10 mouse cellular contexts compared by ENCODE assay signal in the genomic region with DNA sequence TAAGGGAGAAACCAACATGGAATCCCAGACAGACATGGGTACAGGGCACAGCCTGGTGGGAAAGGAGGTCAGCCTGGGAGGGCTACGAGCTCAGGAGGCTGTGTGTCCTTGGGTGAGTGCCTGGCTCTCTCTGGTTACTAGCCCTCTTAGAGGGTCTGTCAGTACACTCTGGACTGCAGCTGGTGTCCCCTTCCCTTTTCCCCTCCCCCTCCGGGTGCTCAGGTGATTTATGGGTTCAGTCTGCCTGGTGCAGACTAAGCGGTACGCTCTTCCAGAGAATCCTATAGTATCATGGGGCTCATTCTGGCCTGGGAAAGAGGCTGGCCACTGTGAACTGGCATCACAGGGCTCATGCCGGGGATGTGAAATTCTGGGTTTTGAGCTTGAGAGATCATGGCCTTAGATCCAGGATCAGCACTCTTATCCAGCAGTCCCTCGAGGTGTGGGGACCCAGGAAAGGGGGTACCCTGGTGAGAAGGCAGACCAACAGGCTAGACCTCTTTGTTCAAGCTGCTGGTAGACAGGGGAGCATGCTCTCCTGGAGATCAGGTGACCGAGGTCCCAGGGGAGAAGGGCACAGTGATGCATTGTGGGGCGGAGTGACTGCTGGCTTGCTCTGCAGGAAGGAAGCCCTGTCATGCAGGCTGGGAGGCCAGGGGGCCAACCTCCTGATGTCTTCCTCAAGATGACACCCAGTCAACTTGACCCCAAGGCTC. TPM values are rescaled to one million over a fixed set of nuclear protein-coding genes. Genes with fewer than 3 reads are reported as not detected.
DNase-seq lines count a peak whose midpoint lies in the region; ATAC-seq lines count a peak whose summit lies in the region.
"Had no signal": no experiment of that assay in that cellular context is flagged by ENCODE, and none has a peak within 500 bp of the region (broad histone marks: within the 10 kb centered on the region; RNA-seq: fewer than 3 reads in every experiment).

No protein-coding gene starts in this region.

- DNase-seq in adrenal gland, adult 2 months = peak; percentile 65
- no peak for DNase-seq in adrenal gland, adult 18-20 months (ENCODE audit: low spot score in 2 of 2)
- peak; percentile 33 for DNase-seq in A20 (ENCODE audit: low read depth, low spot score)
- peak; percentile 76 for DNase-seq in kidney, adult 9 months
- DNase-seq in cerebellum, adult 8-10 months = no peak
- DNase-seq in frontal cortex, adult 2 months (ENCODE audit: extremely low spot score in 1 of 2, low spot score in 1 of 2) = no peak
- DNase-seq in Muller cell, postnatal 12 days (ENCODE audit: inconsistent ontology term) = no peak

- peak; percentile 16; the same call in 1 of the 2 replicates for ATAC-seq in monocyte, adult 5-6 weeks (replicated peaks; ENCODE audit: insufficient number of reproducible peaks, low FRiP score, low TSS enrichment, poor library complexity, severe bottlenecking)

RNA-seq across cellular contexts. Expression of gene Pias4, which starts 6.0 kb away (rescaled TPM):
- total RNA-seq in adrenal gland, adult 2 months (2021) = 10 to 100 TPM; 27.3 to 29.8 TPM
- polyA plus RNA-seq in adrenal gland, adult 2 months (2012; rRNA removed) = 41.4 and 48.6 TPM in 2 replicates
- total RNA-seq in adrenal gland, adult 18-20 months (2021) = 10 to 100 TPM; 27.3 to 29.7 TPM
- 13.0 to 24.9 TPM (median 21.2 TPM) in 3 replicates for total RNA-seq in monocyte, adult 5-6 weeks (2017)
- 25.7 and 27.4 TPM in 2 replicates for polyA plus RNA-seq in frontal cortex, adult 2 months (2012; rRNA removed)

RNA-seq across cellular contexts. Expression of gene Eef2, which starts 14.7 kb away (rescaled TPM):
- total RNA-seq in adrenal gland, adult 2 months (2021) = 1,000 to 10,000 TPM; 1,393 to 1,508 TPM
- polyA plus RNA-seq in adrenal gland, adult 2 months (2012; rRNA removed) = 1,342 and 1,424 TPM in 2 replicates
- 1,000 to 10,000 TPM; 1,443 to 1,598 TPM for total RNA-seq in adrenal gland, adult 18-20 months (2021)
- total RNA-seq in monocyte, adult 5-6 weeks (2017) = 1,029 to 1,258 TPM (median 1,077 TPM) in 3 replicates
- polyA plus RNA-seq in frontal cortex, adult 2 months (2012; rRNA removed) = 1,035 and 1,113 TPM in 2 replicates

RNA-seq across cellular contexts. Expression of gene Dapk3, which starts 21.0 kb away (rescaled TPM):
- total RNA-seq in adrenal gland, adult 2 months (2021) = 10 to 100 TPM; 74.6 to 76.7 TPM
- 100 and 127 TPM in 2 replicates for polyA plus RNA-seq in adrenal gland, adult 2 months (2012; rRNA removed)
- 10 to 100 TPM; 63.4 to 74.2 TPM for total RNA-seq in adrenal gland, adult 18-20 months (2021)
- total RNA-seq in monocyte, adult 5-6 weeks (2017) = 30.4 to 45.3 TPM (median 37.3 TPM) in 3 replicates
- 75.3 and 76.8 TPM in 2 replicates for polyA plus RNA-seq in frontal cortex, adult 2 months (2012; rRNA removed)

RNA-seq across cellular contexts. Expression of gene 4930442H23Rik, which starts 21.9 kb away (rescaled TPM):
- total RNA-seq in adrenal gland, adult 2 months (2021) = not detected
- polyA plus RNA-seq in adrenal gland, adult 2 months (2012; rRNA removed) = 0.12 TPM in 1 of 2 replicates, not detected in the other
- total RNA-seq in adrenal gland, adult 18-20 months (2021) = not detected
- 0.49 TPM in 1 of 3 replicates, not detected in the others for total RNA-seq in monocyte, adult 5-6 weeks (2017)
- not detected in 2 replicates for polyA plus RNA-seq in frontal cortex, adult 2 months (2012; rRNA removed)
- total RNA-seq: gastrocnemius, adult 18-20 months had no signal
- polyA plus RNA-seq: limb, embryonic 15.5 days had no signal

RNA-seq across cellular contexts. Expression of gene Zbtb7a, which starts 26.7 kb away (rescaled TPM):
- 10 to 100 TPM; 62.9 to 80.9 TPM for total RNA-seq in adrenal gland, adult 2 months (2021)
- 150 and 158 TPM in 2 replicates for polyA plus RNA-seq in adrenal gland, adult 2 months (2012; rRNA removed)
- 10 to 100 TPM; 65.3 to 84.8 TPM for total RNA-seq in adrenal gland, adult 18-20 months (2021)
- total RNA-seq in monocyte, adult 5-6 weeks (2017) = 28.4 to 40.6 TPM (median 30.5 TPM) in 3 replicates
- 45.1 and 46.0 TPM in 2 replicates for polyA plus RNA-seq in frontal cortex, adult 2 months (2012; rRNA removed)

Comparison
In these comparisons a context has a peak if more than half of its experiments do, and no peak if none do; other contexts are left out.
1. DNase-seq: peak in adrenal gland, adult 2 months (single experiment), A20 (single experiment) and kidney, adult 9 months (single experiment); none in adrenal gland, adult 18-20 months (0 of 2), cerebellum, adult 8-10 months (single experiment), frontal cortex, adult 2 months (0 of 2) and Muller cell, postnatal 12 days (single experiment).